Mouse (Mus musculus): ENCODE results near the gene Mylk. TPM values are rescaled to one million over a fixed set of nuclear protein-coding genes. Genes with fewer than 3 reads are reported as not detected.

Gene Mylk
- polyA plus RNA-seq, 1 experiment = 284 TPM

GRCm38 (mm10) chr16:34962322-34962721 lies 217.3 kb downstream of the Mylk start:
- Histone ChIP-seq H3K27me3 (ENCODE audit: control insufficient read depth, insufficient read depth, low read length) (no peaks in the 10 kb centered on the region), H3K4me3 (ENCODE audit: low read depth, low read length) (no peak overlapping the region), H3K36me3 (ENCODE audit: control insufficient read depth, insufficient read depth, low read length) (peaks cover 68% of the 10 kb centered on the region), H3K4me1 (ENCODE audit: control insufficient read depth, insufficient read depth, insufficient read length, low read length) (peaks cover 5% of the 10 kb centered on the region), H3K27ac (ENCODE audit: insufficient read depth, low read depth, low read length) (no peak overlapping the region)
- WGBS = 63% methylated on average over 4 of the region's 4 CpGs
- TF ChIP-seq CTCF (IDR thresholded peaks at IDR 0.05; ENCODE audit: extremely low read depth, insufficient read length, insufficient replicate concordance, low read depth, low read length) = no peak
- TF ChIP-seq POLR2A (IDR thresholded peaks at IDR 0.05; ENCODE audit: low read depth, low read length) = no peak

GRCm38 (mm10) chr16:34963008-34963407 lies 218.0 kb downstream of the Mylk start:
- TF ChIP-seq CTCF (IDR thresholded peaks at IDR 0.05; ENCODE audit: extremely low read depth, insufficient read length, insufficient replicate concordance, low read depth, low read length) (no peak), POLR2A (IDR thresholded peaks at IDR 0.05; ENCODE audit: low read depth, low read length) (no peak)
- H3K4me1 ChIP-seq (ENCODE audit: control insufficient read depth, insufficient read depth, insufficient read length, low read length) = peaks cover 5% of the 10 kb centered on the region; the same call in 1 of the 2 replicates
- H3K27ac ChIP-seq (ENCODE audit: insufficient read depth, low read depth, low read length) = no peak overlapping the region
- 43% methylated on average over 4 of the region's 4 CpGs for WGBS
- H3K36me3 ChIP-seq (ENCODE audit: control insufficient read depth, insufficient read depth, low read length) = peaks cover 63% of the 10 kb centered on the region
- H3K4me3 ChIP-seq (ENCODE audit: low read depth, low read length) = no peak overlapping the region
- no peaks in the 10 kb centered on the region for H3K27me3 ChIP-seq (ENCODE audit: control insufficient read depth, insufficient read depth, low read length)

- Histone ChIP-seq H3K4me1 (ENCODE audit: control insufficient read depth, insufficient read depth, insufficient read length, low read length) (no peaks in the 10 kb centered on the region; the same call in 1 of the 2 replicates), H3K4me3 (ENCODE audit: low read depth, low read length) (no peak overlapping the region), H3K27me3 (ENCODE audit: control insufficient read depth, insufficient read depth, low read length) (no peaks in the 10 kb centered on the region), H3K36me3 (ENCODE audit: control insufficient read depth, insufficient read depth, low read length) (peaks cover 62% of the 10 kb centered on the region), H3K27ac (ENCODE audit: insufficient read depth, low read depth, low read length) (no peak overlapping the region; the same call in 1 of the 2 replicates)
- TF ChIP-seq POLR2A (IDR thresholded peaks at IDR 0.05; ENCODE audit: low read depth, low read length) (no peak), CTCF (IDR thresholded peaks at IDR 0.05; ENCODE audit: extremely low read depth, insufficient read length, insufficient replicate concordance, low read depth, low read length) (no peak)
- WGBS = 68% methylated on average over 5 of the region's 5 CpGs
Observed at GRCm38 (mm10) chr16:34966620-34967081, 221.6 kb downstream of the Mylk start.

- Histone ChIP-seq H3K4me1 (ENCODE audit: control insufficient read depth, insufficient read depth, insufficient read length, low read length) (peaks cover 3% of the 10 kb centered on the region), H3K36me3 (ENCODE audit: control insufficient read depth, insufficient read depth, low read length) (peaks cover 66% of the 10 kb centered on the region), H3K4me3 (ENCODE audit: low read depth, low read length) (no peak overlapping the region), H3K27me3 (ENCODE audit: control insufficient read depth, insufficient read depth, low read length) (no peaks in the 10 kb centered on the region), H3K27ac (ENCODE audit: insufficient read depth, low read depth, low read length) (no peak overlapping the region)
- TF ChIP-seq POLR2A (IDR thresholded peaks at IDR 0.05; ENCODE audit: low read depth, low read length) (no peak), CTCF (IDR thresholded peaks at IDR 0.05; ENCODE audit: extremely low read depth, insufficient read length, insufficient replicate concordance, low read depth, low read length) (peak; percentile 73; the same call in 1 of the 2 replicates)
- WGBS = 62% methylated on average over 10 of the region's 10 CpGs
Observed at GRCm38 (mm10) chr16:34967120-34967800, 222.2 kb downstream of the Mylk start.

GRCm38 (mm10) chr16:34968181-34968580 lies 223.2 kb downstream of the Mylk start:
- no peak overlapping the region for H3K4me3 ChIP-seq (ENCODE audit: low read depth, low read length)
- WGBS = 89% methylated on average over 5 of the region's 5 CpGs
- H3K4me1 ChIP-seq (ENCODE audit: control insufficient read depth, insufficient read depth, insufficient read length, low read length) = peaks cover 6% of the 10 kb centered on the region
- H3K27ac ChIP-seq (ENCODE audit: insufficient read depth, low read depth, low read length) = no peak overlapping the region
- H3K27me3 ChIP-seq (ENCODE audit: control insufficient read depth, insufficient read depth, low read length) = no peaks in the 10 kb centered on the region
- TF ChIP-seq CTCF (IDR thresholded peaks at IDR 0.05; ENCODE audit: extremely low read depth, insufficient read length, insufficient replicate concordance, low read depth, low read length) = no peak
- TF ChIP-seq POLR2A (IDR thresholded peaks at IDR 0.05; ENCODE audit: low read depth, low read length) = no peak
- peaks cover 64% of the 10 kb centered on the region for H3K36me3 ChIP-seq (ENCODE audit: control insufficient read depth, insufficient read depth, low read length)

- TF ChIP-seq POLR2A (IDR thresholded peaks at IDR 0.05; ENCODE audit: low read depth, low read length) (no peak), CTCF (IDR thresholded peaks at IDR 0.05; ENCODE audit: extremely low read depth, insufficient read length, insufficient replicate concordance, low read depth, low read length) (no peak)
- Histone ChIP-seq H3K36me3 (ENCODE audit: control insufficient read depth, insufficient read depth, low read length) (peaks cover 66% of the 10 kb centered on the region), H3K27ac (ENCODE audit: insufficient read depth, low read depth, low read length) (peak overlapping the region; percentile 69), H3K4me1 (ENCODE audit: control insufficient read depth, insufficient read depth, insufficient read length, low read length) (peaks cover 6% of the 10 kb centered on the region), H3K4me3 (ENCODE audit: low read depth, low read length) (no peak overlapping the region), H3K27me3 (ENCODE audit: control insufficient read depth, insufficient read depth, low read length) (no peaks in the 10 kb centered on the region)
- WGBS = 49% methylated on average over 12 of the region's 12 CpGs
Observed at GRCm38 (mm10) chr16:34972471-34972870, 227.5 kb downstream of the Mylk start.

- Histone ChIP-seq H3K27ac (ENCODE audit: insufficient read depth, low read depth, low read length) (no peak overlapping the region), H3K36me3 (ENCODE audit: control insufficient read depth, insufficient read depth, low read length) (peaks cover 78% of the 10 kb centered on the region), H3K4me3 (ENCODE audit: low read depth, low read length) (no peak overlapping the region), H3K27me3 (ENCODE audit: control insufficient read depth, insufficient read depth, low read length) (no peaks in the 10 kb centered on the region), H3K4me1 (ENCODE audit: control insufficient read depth, insufficient read depth, insufficient read length, low read length) (peaks cover 6% of the 10 kb centered on the region)
- WGBS = 52% methylated on average over 2 of the region's 2 CpGs
- TF ChIP-seq CTCF (IDR thresholded peaks at IDR 0.05; ENCODE audit: extremely low read depth, insufficient read length, insufficient replicate concordance, low read depth, low read length) (no peak), POLR2A (IDR thresholded peaks at IDR 0.05; ENCODE audit: low read depth, low read length) (no peak)
Observed at GRCm38 (mm10) chr16:34975544-34975943, 230.5 kb downstream of the Mylk start.

Measured in small intestine, adult 2 months (tissue).